Mouse (Mus musculus): ENCODE measurements around the gene Pnp. TPM values are rescaled to one million over a fixed set of nuclear protein-coding genes. Genes with fewer than 3 reads are reported as not detected.
"Not testable (repeated sequence)": the region's sequence is repeated elsewhere in the genome, so short reads cannot be mapped to it uniquely, and the experiment has no call there.

Pnp gene
- polyA plus RNA-seq, 1 experiment, result 92.4 TPM

- H3K27ac ChIP-seq (replicated peaks; ENCODE audit: low read depth, low read length), result no peak overlapping the region
- no peak overlapping the region for H3K4me3 ChIP-seq (ENCODE audit: insufficient read depth, low read depth, low read length)
- no peaks in the 10 kb centered on the region for H3K4me1 ChIP-seq (ENCODE audit: control insufficient read depth, insufficient read depth, insufficient read length, low read length)
Observed at GRCm38 (mm10) chr14:50911356-50911755, 19.5 kb upstream of the Pnp start.

- H3K4me3 ChIP-seq (ENCODE audit: insufficient read depth, low read depth, low read length), result peak overlapping the region; percentile 89
- H3K27ac ChIP-seq (replicated peaks; ENCODE audit: low read depth, low read length); H3K4me1 ChIP-seq (ENCODE audit: control insufficient read depth, insufficient read depth, insufficient read length, low read length): not testable (repeated sequence)
Observed at GRCm38 (mm10) chr14:50923437-50923836, 7.4 kb upstream of the Pnp start.

DNA sequence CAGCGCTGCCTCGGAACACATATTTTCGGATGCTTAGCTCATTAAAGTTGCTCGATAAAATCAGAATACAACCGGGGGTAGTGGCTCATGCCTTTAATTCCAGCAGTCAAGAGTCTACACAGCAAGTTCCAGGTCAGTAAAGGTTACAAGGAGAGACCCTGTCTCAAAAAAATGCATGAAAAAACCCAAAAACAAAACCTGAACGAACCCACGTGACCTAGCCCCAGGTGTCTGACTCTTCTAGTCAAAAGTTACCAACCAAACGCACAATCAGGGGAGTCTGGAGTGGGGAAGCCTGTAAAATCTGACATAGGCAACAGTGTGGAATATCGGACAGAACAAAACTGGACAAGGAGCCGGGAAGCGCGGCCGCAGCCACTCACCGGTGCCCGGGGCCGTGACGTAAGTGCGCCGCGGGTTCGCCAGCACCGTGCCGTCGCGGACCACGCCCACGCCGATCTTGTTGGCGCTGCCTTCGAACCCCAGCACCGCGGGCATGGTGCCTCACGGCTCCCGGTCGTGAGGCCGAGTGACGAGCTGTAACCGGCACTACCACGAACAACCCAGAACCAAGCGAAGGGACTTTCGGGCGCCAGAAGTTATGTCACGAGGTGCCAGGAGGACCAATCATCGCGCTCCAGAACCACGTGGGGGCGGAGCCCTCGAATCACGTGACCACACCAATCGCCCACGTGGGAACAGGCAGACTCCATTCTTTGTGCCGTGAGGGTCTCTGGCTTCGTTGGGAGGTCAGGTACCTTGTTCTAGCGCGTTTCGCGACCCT is 6.4 kb upstream of the Pnp start, which contains the start of the genes Osgep and Apex1:
Gene Osgep (minus strand): TSS at position 613 of the 784 bp plus-strand sequence.
Gene Apex1 (plus strand): TSS at position 688 of the 784 bp plus-strand sequence.
- peak within 1 kb of the TSS; percentile 91 for H3K27ac ChIP-seq (replicated peaks; ENCODE audit: low read depth, low read length)

DNA sequence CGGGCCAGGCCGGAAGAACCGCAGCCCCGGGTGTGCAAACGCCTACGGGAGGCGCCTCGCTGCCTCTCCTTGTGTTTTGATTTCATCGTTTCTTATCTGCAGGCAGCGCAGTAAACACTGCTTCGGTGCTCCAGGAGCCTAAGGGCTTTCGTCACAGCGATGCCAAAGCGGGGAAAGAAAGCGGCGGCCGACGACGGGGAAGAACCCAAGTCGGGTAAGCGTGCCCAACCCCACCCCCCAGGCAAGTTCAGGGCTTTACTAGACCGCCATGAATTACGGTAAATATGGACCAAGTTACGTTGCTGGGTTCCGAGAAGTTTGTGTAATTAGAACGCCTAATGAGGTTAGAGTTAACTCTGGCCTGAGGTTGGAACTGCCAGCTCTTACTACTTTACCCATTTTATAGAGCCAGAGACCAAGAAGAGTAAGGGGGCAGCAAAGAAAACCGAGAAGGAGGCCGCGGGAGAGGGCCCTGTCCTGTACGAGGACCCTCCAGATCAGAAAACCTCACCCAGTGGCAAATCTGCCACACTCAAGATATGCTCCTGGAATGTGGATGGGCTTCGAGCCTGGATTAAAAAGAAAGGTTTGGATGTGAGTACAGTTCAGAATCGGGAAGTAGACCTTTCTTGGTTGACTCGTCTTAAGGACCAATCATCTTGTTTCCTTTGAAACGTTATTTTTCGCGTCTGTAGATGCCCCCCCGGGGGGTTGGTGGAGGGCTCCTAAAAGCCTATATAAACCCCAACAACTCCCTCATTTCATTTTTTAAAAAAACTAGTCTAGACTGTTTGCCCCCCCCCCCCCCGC is 5.6 kb upstream of the Pnp start:
- no peaks in the 10 kb centered on the region for H3K4me1 ChIP-seq (ENCODE audit: control insufficient read depth, insufficient read depth, insufficient read length, low read length)
- H3K27ac ChIP-seq (replicated peaks; ENCODE audit: low read depth, low read length), result peak overlapping the region; percentile 27
- peak overlapping the region; percentile 89 for H3K4me3 ChIP-seq (ENCODE audit: insufficient read depth, low read depth, low read length)

More for the DNA sequence above, 6.4 kb upstream of the Pnp start, which contains the start of the genes Osgep and Apex1:
- Histone ChIP-seq H3K4me1 (ENCODE audit: control insufficient read depth, insufficient read depth, insufficient read length, low read length) (no peaks in the 10 kb centered on the region), H3K4me3 (ENCODE audit: insufficient read depth, low read depth, low read length) (peak within 1 kb of the TSS; percentile 89)

GRCm38 (mm10) chr14:50927366-50927765 is 3.5 kb upstream of the Pnp start:
- Histone ChIP-seq H3K4me3 (ENCODE audit: insufficient read depth, low read depth, low read length) (no peak overlapping the region), H3K4me1 (ENCODE audit: control insufficient read depth, insufficient read depth, insufficient read length, low read length) (no peaks in the 10 kb centered on the region), H3K27ac (replicated peaks; ENCODE audit: low read depth, low read length) (no peak overlapping the region)

- Histone ChIP-seq H3K4me1 (ENCODE audit: control insufficient read depth, insufficient read depth, insufficient read length, low read length) (no peaks in the 10 kb centered on the region), H3K27ac (replicated peaks; ENCODE audit: low read depth, low read length) (peak overlapping the region; percentile 66), H3K4me3 (ENCODE audit: insufficient read depth, low read depth, low read length) (peak overlapping the region; percentile 80)
Observed at GRCm38 (mm10) chr14:50929951-50930350, 931 bp upstream of the Pnp start.

DNA sequence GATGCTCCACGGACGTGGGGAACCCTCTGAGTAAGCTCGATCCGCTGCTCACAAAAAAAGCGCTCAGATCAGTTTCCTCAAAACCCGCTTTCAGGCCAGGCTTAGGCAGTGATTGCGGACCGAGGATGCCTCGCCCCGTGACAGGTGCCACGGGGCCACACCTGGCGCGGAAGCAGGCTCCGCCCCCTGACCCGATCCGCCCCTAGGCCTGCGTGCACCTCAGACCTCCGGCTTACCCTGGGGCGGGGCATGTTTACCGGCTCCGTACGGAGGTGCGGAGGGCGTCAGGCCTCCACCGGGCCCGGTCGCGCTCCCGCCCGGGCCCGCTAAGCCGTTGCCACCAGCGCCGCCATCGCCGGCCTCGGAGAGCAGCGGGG is 517 bp upstream of the Pnp start:
- Histone ChIP-seq H3K4me1 (ENCODE audit: control insufficient read depth, insufficient read depth, insufficient read length, low read length) (no peaks in the 10 kb centered on the region), H3K4me3 (ENCODE audit: insufficient read depth, low read depth, low read length) (peak overlapping the region; percentile 80), H3K27ac (replicated peaks; ENCODE audit: low read depth, low read length) (peak overlapping the region; percentile 66)

DNA sequence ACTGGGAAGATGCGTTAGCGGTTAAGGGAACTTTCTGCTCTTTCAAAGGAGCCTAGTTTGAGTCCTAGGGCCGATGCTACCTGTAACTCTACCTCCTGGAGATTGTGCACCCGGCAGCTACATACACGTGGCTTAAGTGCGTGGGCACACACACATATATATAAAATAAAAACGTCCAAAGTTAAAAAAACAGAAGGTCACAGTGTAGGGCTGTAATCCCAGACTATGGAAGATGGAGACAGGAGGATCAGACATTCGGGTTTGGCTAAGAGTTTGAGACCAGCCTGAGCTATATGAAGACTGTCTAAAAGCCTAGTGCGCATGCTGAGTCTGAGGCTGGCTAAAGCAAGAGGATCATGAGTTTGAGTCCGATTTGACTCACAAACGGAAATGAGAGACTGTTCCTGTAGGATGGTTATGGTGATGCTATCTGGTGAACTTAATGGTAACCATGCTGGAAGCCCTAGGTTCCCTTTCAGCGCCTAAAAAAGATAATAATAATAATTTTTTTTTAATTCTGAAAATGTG is 675 bp downstream of the Pnp start:
- peak overlapping the region; percentile 69 for H3K27ac ChIP-seq (replicated peaks; ENCODE audit: low read depth, low read length)
- peak overlapping the region; percentile 64 for H3K4me3 ChIP-seq (ENCODE audit: insufficient read depth, low read depth, low read length)
- no peaks in the 10 kb centered on the region for H3K4me1 ChIP-seq (ENCODE audit: control insufficient read depth, insufficient read depth, insufficient read length, low read length)

- Histone ChIP-seq H3K4me3 (ENCODE audit: insufficient read depth, low read depth, low read length) (no peak overlapping the region), H3K4me1 (ENCODE audit: control insufficient read depth, insufficient read depth, insufficient read length, low read length) (no peaks in the 10 kb centered on the region), H3K27ac (replicated peaks; ENCODE audit: low read depth, low read length) (no peak overlapping the region)
Observed at GRCm38 (mm10) chr14:50936649-50937048, 5.8 kb downstream of the Pnp start.

- no peaks in the 10 kb centered on the region for H3K4me1 ChIP-seq (ENCODE audit: control insufficient read depth, insufficient read depth, insufficient read length, low read length)
Observed at GRCm38 (mm10) chr14:50938119-50938908, 7.4 kb downstream of the Pnp start.

DNA sequence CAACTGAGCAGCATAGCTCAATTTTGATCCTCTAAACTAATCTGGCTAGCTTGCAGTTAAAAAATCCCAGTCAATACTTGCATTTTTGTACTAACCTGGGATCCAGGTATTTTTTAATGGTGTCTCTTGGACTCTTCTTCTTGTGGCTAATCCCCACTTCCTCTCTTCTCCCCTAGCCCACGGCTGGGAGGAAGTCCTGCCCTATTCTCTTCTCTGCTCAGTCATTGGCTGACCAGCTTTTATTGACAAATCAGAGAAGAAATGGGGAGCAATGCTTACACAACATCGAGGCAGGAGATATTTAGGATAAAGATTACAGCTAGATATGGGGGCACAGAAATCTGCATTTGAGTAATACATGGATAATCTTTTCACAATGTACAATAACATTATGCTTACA is 8.1 kb downstream of the Pnp start:
- Histone ChIP-seq H3K4me3 (ENCODE audit: insufficient read depth, low read depth, low read length) (no peak overlapping the region), H3K27ac (replicated peaks; ENCODE audit: low read depth, low read length) (no peak overlapping the region), H3K4me1 (ENCODE audit: control insufficient read depth, insufficient read depth, insufficient read length, low read length) (no peaks in the 10 kb centered on the region)

More at GRCm38 (mm10) chr14:50938119-50938908, 7.4 kb downstream of the Pnp start:
- Histone ChIP-seq H3K27ac (replicated peaks; ENCODE audit: low read depth, low read length) (no peak overlapping the region), H3K4me3 (ENCODE audit: insufficient read depth, low read depth, low read length) (no peak overlapping the region)

DNA sequence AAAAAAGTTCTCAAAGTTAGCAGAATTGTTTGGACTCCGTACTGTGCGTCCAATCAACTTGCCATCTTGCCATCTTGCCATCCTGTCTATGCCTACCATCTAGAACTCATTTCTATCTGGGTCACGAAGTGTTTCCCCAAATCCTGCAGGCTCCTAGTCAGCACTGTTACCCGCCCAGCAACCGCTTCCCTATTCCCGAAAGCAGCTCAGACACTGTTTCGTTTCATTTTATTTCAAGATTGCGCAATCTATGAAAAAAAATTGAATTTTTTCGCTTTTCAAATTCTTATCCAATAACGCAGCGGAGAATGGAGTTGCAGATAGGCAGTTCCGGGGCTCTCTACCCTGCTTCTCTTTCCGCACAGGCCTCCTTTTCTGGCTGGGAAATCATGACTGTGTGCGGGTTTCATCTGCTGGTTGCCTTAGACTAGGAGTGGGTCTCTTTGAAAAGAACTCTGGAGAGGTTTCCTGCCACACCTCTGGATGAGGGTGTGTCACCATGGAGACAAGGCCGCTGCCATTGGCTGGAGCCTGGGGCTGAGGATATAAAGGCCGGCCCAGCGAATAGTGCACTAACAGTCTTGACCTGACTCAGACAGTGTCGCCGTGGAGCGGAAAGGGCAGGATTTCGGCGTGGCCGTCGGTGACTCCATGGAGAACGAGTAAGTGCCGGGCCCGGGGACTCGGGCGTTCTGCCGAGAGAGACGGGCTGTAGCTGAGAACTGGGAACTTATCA is 13.2 kb downstream of the Pnp start, which contains the start of gene Gm49342:
Gene Gm49342 (plus strand): TSS at position 586 of the 736 bp plus-strand sequence.
- H3K27ac ChIP-seq (replicated peaks; ENCODE audit: low read depth, low read length), result peak within 1 kb of the TSS; percentile 81
- no peaks in the 10 kb centered on the region for H3K4me1 ChIP-seq (ENCODE audit: control insufficient read depth, insufficient read depth, insufficient read length, low read length)
- H3K4me3 ChIP-seq (ENCODE audit: insufficient read depth, low read depth, low read length), result peak within 1 kb of the TSS; percentile 70

DNA sequence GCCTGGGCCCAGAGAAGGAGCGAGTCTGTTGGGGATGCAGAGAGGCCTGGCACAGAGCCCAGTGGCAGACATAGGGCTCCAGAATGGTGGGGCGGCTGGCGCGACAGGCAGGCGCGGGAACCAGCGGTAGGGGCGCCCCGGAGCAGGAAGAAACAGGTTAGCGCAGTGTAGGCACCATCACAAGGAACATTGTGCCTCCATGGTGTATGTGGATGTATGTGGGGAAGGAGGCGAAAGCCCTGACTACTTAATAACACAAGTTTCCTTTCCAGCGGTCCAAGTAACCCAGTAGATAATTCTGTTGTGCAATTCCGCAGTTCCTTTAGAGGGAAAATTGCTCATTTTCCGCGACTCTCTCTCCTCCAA is 13.8 kb downstream of the Pnp start:
- Histone ChIP-seq H3K4me3 (ENCODE audit: insufficient read depth, low read depth, low read length) (peak overlapping the region; percentile 70), H3K27ac (replicated peaks; ENCODE audit: low read depth, low read length) (peak overlapping the region; percentile 81)
- H3K4me1 ChIP-seq (ENCODE audit: control insufficient read depth, insufficient read depth, insufficient read length, low read length), result not testable (repeated sequence)

- peak overlapping the region; percentile 70 for H3K4me3 ChIP-seq (ENCODE audit: insufficient read depth, low read depth, low read length)
- H3K27ac ChIP-seq (replicated peaks; ENCODE audit: low read depth, low read length), result peak overlapping the region; percentile 81
- not testable (repeated sequence) for H3K4me1 ChIP-seq (ENCODE audit: control insufficient read depth, insufficient read depth, insufficient read length, low read length)
Observed at GRCm38 (mm10) chr14:50945081-50945480, 14.2 kb downstream of the Pnp start.

Measured in brown adipose tissue, adult 24 weeks (tissue).